Mouse (Mus musculus): ENCODE measurements around the gene L1cam.
A peak's percentile ranks its signal among the peaks of the same experiment; 100 is the strongest.

DNA sequence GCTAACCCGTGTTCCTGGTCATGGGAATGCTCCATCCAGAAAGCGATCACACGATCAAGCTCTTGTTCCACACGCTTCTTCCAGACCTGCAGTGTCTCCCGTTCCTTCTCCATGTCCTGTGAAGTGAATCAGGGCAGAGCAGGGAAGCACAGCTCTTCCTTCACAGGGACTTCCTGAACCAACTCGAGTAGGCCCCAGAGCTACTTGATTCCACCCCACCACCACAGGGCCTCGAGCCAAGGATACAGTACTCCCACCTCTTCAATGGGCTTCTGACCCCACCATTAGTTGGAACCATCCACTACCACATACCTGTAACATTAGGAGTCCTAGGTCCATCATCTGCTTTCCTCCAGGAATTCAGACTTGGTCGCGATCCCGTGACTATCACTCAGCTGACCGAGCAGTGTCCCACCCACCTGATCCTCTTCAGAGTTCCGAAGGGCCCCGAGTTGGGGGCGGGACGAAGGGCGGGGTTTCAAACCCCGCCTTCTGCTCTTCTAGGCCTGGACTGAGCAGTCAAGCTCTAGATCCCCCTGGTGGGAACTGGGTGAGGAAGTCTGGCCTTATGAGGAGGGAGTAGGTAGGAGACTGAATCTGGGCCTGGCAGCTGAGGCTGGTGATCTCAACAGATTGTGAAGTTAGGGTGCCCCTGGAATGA, 34.6 kb upstream of the L1cam start, which contains the start of gene Renbp:
- TF ChIP-seq MAX (IDR thresholded peaks at IDR 0.05; ENCODE audit: low read depth) (no peak), POLR2A (IDR thresholded peaks at IDR 0.05; ENCODE audit: insufficient read length, low read depth) (peak; percentile 45), CEBPB (IDR thresholded peaks at IDR 0.05; ENCODE audit: insufficient read depth, poor library complexity, severe bottlenecking) (no peak), E2F4 (IDR thresholded peaks at IDR 0.05; ENCODE audit: insufficient read depth) (no peak), MYOD1 (IDR thresholded peaks at IDR 0.05; ENCODE audit: control insufficient read depth in 1 of 3, insufficient read length in 2 of 3, low read depth in 2 of 3) (no peak), USF1 (IDR thresholded peaks at IDR 0.05; ENCODE audit: low read depth) (no peak), TCF12 (IDR thresholded peaks at IDR 0.05; ENCODE audit: insufficient read depth, poor library complexity, severe bottlenecking) (no peak), REST (IDR thresholded peaks at IDR 0.05; ENCODE audit: insufficient read depth, insufficient read length) (no peak), POLR2AphosphoS2 (IDR thresholded peaks at IDR 0.05; ENCODE audit: insufficient read length, low read depth) (no peak)
